Mouse (Mus musculus) activated CD4-positive, CD25-positive, alpha-beta regulatory T cell, adult 4 months (primary cell): Measurements from ENCODE around the gene Ppan. TPM values are rescaled to one million over a fixed set of nuclear protein-coding genes. Genes with fewer than 3 reads are reported as not detected.

Experiments used
- polyA plus RNA-seq, 2 experiments: library from polyadenylated mRNA; unstranded; fragments of 100-300 nt; shearing (Covaris generic); gene quantifications; one replicate each; pipeline ENCODE4 v1.2.1; 2017

Ppan gene
- polyA plus RNA-seq, 2 experiments from 2014 or later, result 22.9 to 30.1 TPM

Other genes with a start within 250 kb of the Ppan start
- 100 to 1,000 TPM; 339 to 401 TPM for gene Ubl5, start 245.3 kb upstream of the Ppan start, polyA plus RNA-seq
- gene Fbxl12, start 243.4 kb upstream of the Ppan start, polyA plus RNA-seq, result 10 to 100 TPM; 26.1 to 30.9 TPM
- 10 to 100 TPM; 22.6 to 27.2 TPM for gene Pin1, start 236.1 kb upstream of the Ppan start, polyA plus RNA-seq
- under 1 TPM in 1 of 2 experiments, not detected in 1; 0.25 TPM for gene Olfm2, start 141.8 kb upstream of the Ppan start, polyA plus RNA-seq
- gene Col5a3, start 73.1 kb upstream of the Ppan start, polyA plus RNA-seq, result not detected
- gene Rdh8, start 69.7 kb upstream of the Ppan start, polyA plus RNA-seq, result not detected
- gene A230050P20Rik, start 19.5 kb upstream of the Ppan start, polyA plus RNA-seq, result 10 to 100 TPM; 12.4 to 14.6 TPM
- 1 to 10 TPM in 1 of 2 experiments, under 1 TPM in 1; 0.76 to 1.5 TPM for gene Angptl6, start 8.4 kb upstream of the Ppan start, polyA plus RNA-seq
- 100 to 1,000 TPM; 190 to 235 TPM for gene Eif3g, start 10.4 kb downstream of the Ppan start, polyA plus RNA-seq
- 10 to 100 TPM; 51.2 to 52.7 TPM for gene Dnmt1, start 71.7 kb downstream of the Ppan start, polyA plus RNA-seq
- 1 to 10 TPM; 3.2 to 5.0 TPM for gene S1pr2, start 88.6 kb downstream of the Ppan start, polyA plus RNA-seq
- 100 to 1,000 TPM; 100 to 103 TPM for gene Mrpl4, start 114.6 kb downstream of the Ppan start, polyA plus RNA-seq
- 10 to 100 TPM; 55.3 to 64.7 TPM for gene Icam1, start 127.8 kb downstream of the Ppan start, polyA plus RNA-seq
- 1 to 10 TPM; 2.9 to 3.8 TPM for gene Icam4, start 141.2 kb downstream of the Ppan start, polyA plus RNA-seq
- gene Icam5, start 143.9 kb downstream of the Ppan start, polyA plus RNA-seq, result not detected
- under 1 TPM in 1 of 2 experiments, not detected in 1; 0.66 TPM for gene Zglp1, start 178.9 kb downstream of the Ppan start, polyA plus RNA-seq
- gene Gm49373, start 184.9 kb downstream of the Ppan start, polyA plus RNA-seq, result not detected
- 10 to 100 TPM; 14.3 to 17.2 TPM for gene Fdx1l, start 185.4 kb downstream of the Ppan start, polyA plus RNA-seq
- 1 to 10 TPM in 1 of 2 experiments, under 1 TPM in 1; 0.67 to 3.2 TPM for gene Gm38431, start 203.8 kb downstream of the Ppan start, polyA plus RNA-seq
- 10 to 100 TPM; 22.8 to 25.1 TPM for gene Raver1, start 203.8 kb downstream of the Ppan start, polyA plus RNA-seq
- 10 to 100 TPM; 30.0 to 60.9 TPM for gene Tyk2, start 243.1 kb downstream of the Ppan start, polyA plus RNA-seq